Mouse (Mus musculus) olfactory bulb, adult 2 months (tissue): Measurements from ENCODE around the gene Ppl.

ENCODE experiments used
- CTCF ChIP-seq: fragments of 200-500 bp; IDR thresholded peaks from 2 replicates; pipeline ENCODE4 v1.5.1; 2012; ENCODE audit warnings: low read depth, mild to moderate bottlenecking, low read length, moderate library complexity; ENCODE audit not compliant: insufficient read depth
- POLR2A ChIP-seq: fragments of 200-500 bp; IDR thresholded peaks from 2 replicates; pipeline ENCODE4 v1.6.1; 2012; ENCODE audit warnings: mild to moderate bottlenecking, low read depth, low read length, moderate library complexity; ENCODE audit not compliant: insufficient read depth

- no peak for TF ChIP-seq CTCF
- no peak for TF ChIP-seq POLR2A
Measured at GRCm38 (mm10) chr16:5132401-5132801, at the start of gene Ppl.
